Mouse (Mus musculus): Measurements from ENCODE around the gene Gucy2d.

GRCm38 (mm10) chr7:98477153-98477552 lies 36.9 kb downstream of the Gucy2d start:
- TF ChIP-seq CTCF (IDR thresholded peaks at IDR 0.05; ENCODE audit: control insufficient read depth, insufficient read depth, insufficient replicate concordance, low read depth, low read length) (no peak), POLR2A (IDR thresholded peaks at IDR 0.05; ENCODE audit: control insufficient read depth, low read depth, low read length) (no peak)
